Mouse (Mus musculus) spleen, adult 2 months (tissue): ENCODE results near the gene Iqschfp. TPM values are rescaled to one million over a fixed set of nuclear protein-coding genes. Genes with fewer than 3 reads are reported as not detected.

Source experiments
- DNase-seq, 2 experiments: peaks; one replicate each; pipeline versions ENCODE4 v3.0.0 to v3.0.0-alpha.2; 2012 to 2021; ENCODE audit warnings: low spot score in 2 of 2, low read depth in 1 of 2
- H3K27ac ChIP-seq: fragments of 200-500 bp; 2 replicates; pipeline ENCODE4 v1.5.1; 2012; ENCODE audit warnings: low read length, inconsistent platforms; ENCODE audit not compliant: insufficient read depth
- H3K27me3 ChIP-seq: fragments of 200-500 bp; 2 replicates; pipeline ENCODE4 v1.6.1; 2012; ENCODE audit warnings: mild to moderate bottlenecking, moderate library complexity, low read length, inconsistent platforms; ENCODE audit not compliant: control insufficient read depth, insufficient read depth
- H3K36me3 ChIP-seq: fragments of 200-500 bp; 2 replicates; pipeline ENCODE4 v1.6.1; 2012; ENCODE audit warnings: mild to moderate bottlenecking, low read length, inconsistent platforms; ENCODE audit not compliant: control insufficient read depth, insufficient read depth
- H3K4me1 ChIP-seq: fragments of 200-500 bp; 2 replicates; pipeline ENCODE4 v1.6.1; 2011; ENCODE audit warnings: inconsistent platforms; ENCODE audit not compliant: control insufficient read depth, insufficient read depth, insufficient read length
- H3K4me3 ChIP-seq: fragments of 200-500 bp; 2 replicates; pipeline ENCODE4 v1.5.1; 2011; ENCODE audit warnings: mild to moderate bottlenecking, inconsistent platforms; ENCODE audit not compliant: insufficient read depth, insufficient read length; ENCODE audit errors: extremely low read depth
- CTCF ChIP-seq: fragments of 200-500 bp; IDR thresholded peaks from 2 replicates; pipeline ENCODE4 v1.5.1; 2011; ENCODE audit warnings: mild to moderate bottlenecking, inconsistent platforms; ENCODE audit not compliant: insufficient read depth, insufficient read length, insufficient replicate concordance; ENCODE audit errors: extremely low read depth
- POLR2A ChIP-seq: fragments of 200-500 bp; IDR thresholded peaks from 2 replicates; pipeline ENCODE4 v1.6.1; 2011; ENCODE audit warnings: low read depth, low read length, inconsistent platforms
- WGBS: fragments of 180-500 bp; shearing (Covaris S2); methylation state at CpG from one replicate; pipeline ENCODE4 v1.1.7; 2018; 5-methylcytosine and 5-hydroxymethylcytosine counted together
- polyA plus RNA-seq: library from polyadenylated mRNA; depleted of rRNA; stranded (reverse); fragments of >200 nt; gene quantifications from 2 replicates; pipeline ENCODE4 v1.2.3, GENCODE M21; 2012

The Iqschfp gene
- polyA plus RNA-seq, 1 experiment = not detected

DNA sequence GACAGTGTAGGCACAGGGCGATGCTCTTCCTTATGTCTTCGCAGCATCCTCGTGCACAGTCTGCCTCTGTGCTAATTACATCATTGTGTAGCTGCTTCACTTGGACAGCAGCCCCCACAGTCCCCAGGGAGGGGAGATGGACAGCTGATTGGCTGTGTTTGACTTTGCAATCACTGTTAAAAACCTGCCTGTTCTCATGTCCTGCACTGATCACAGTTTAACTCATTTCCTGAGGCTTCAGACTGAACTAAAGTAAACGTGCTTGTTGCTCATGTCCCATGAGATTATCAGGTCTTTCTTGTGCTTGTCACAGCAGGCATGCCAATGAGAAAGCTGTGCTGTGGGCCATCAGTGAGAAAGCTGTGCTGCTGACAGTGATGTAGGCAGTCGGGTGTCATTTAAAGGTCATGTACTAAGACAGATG, 60.5 kb downstream of the Iqschfp start:
- 63% methylated on average over 5 of the region's 5 CpGs for WGBS
- H3K27ac ChIP-seq = no peak overlapping the region

DNA sequence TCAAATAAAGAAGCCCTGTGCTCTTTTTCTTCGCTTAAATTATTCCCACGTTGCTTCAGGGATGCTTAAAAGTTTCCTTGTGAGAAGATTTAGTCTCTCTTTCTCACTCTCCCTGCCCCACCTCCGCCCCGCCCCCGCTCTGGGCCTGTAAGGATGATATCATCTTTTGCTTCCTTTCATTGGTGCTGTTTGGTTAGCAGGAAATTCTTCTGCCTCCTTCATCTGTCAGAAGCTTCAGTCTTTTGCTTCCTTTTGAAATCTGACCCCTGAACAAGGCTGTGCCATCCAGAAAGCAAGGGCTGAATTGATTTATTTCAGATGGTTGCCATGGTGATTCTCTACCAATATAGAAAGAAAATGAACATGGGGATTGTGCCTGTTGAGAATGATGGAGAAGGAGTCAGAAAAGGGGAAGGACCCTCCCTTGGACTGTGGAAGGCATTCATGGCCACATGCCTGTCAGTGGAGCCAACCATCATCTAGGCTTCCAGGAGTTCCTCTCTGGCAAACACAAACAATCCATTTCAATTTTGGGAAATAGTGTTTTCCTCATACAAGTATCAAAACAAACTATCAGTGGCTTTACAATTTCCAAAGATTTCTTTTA, 62.5 kb downstream of the Iqschfp start:
- TF ChIP-seq CTCF (no peak), POLR2A (no peak)

More for the DNA sequence above, 60.5 kb downstream of the Iqschfp start:
- DNase-seq = no peak
- TF ChIP-seq POLR2A = no peak
- no peak for TF ChIP-seq CTCF
- no peak overlapping the region for H3K4me3 ChIP-seq
- H3K27me3 ChIP-seq = no peaks in the 10 kb centered on the region
- no peaks in the 10 kb centered on the region for H3K4me1 ChIP-seq
- H3K36me3 ChIP-seq = no peaks in the 10 kb centered on the region

GRCm38 (mm10) chr3:67959672-67960071, 67.6 kb downstream of the Iqschfp start:
- no peak overlapping the region for H3K4me3 ChIP-seq
- H3K36me3 ChIP-seq = no peaks in the 10 kb centered on the region
- H3K27me3 ChIP-seq = no peaks in the 10 kb centered on the region
- H3K27ac ChIP-seq = no peak overlapping the region
- no peaks in the 10 kb centered on the region for H3K4me1 ChIP-seq
- TF ChIP-seq POLR2A = no peak
- no peak for TF ChIP-seq CTCF
- 85% methylated on average over 7 of the region's 7 CpGs for WGBS
- DNase-seq = no peak

More for the DNA sequence above, 62.5 kb downstream of the Iqschfp start:
- 39% methylated on average over 5 of the region's 5 CpGs for WGBS
- no peaks in the 10 kb centered on the region for H3K4me1 ChIP-seq
- no peak overlapping the region for H3K27ac ChIP-seq
- H3K4me3 ChIP-seq = no peak overlapping the region
- DNase-seq = no peak
- H3K27me3 ChIP-seq = no peaks in the 10 kb centered on the region
- H3K36me3 ChIP-seq = no peaks in the 10 kb centered on the region

GRCm38 (mm10) chr3:67960133-67960532, 68.1 kb downstream of the Iqschfp start:
- Histone ChIP-seq H3K4me3 (no peak overlapping the region), H3K27me3 (no peaks in the 10 kb centered on the region), H3K36me3 (no peaks in the 10 kb centered on the region), H3K27ac (no peak overlapping the region), H3K4me1 (no peaks in the 10 kb centered on the region)
- no peak for TF ChIP-seq POLR2A
- TF ChIP-seq CTCF = no peak
- 67% methylated on average over 3 of the region's 3 CpGs for WGBS
- DNase-seq = no peak

- no peak for DNase-seq
- TF ChIP-seq POLR2A (no peak), CTCF (no peak)
- Histone ChIP-seq H3K4me3 (no peak overlapping the region), H3K27me3 (no peaks in the 10 kb centered on the region), H3K27ac (no peak overlapping the region), H3K4me1 (no peaks in the 10 kb centered on the region), H3K36me3 (no peaks in the 10 kb centered on the region)
These were observed 68.7 kb downstream of the Iqschfp start for GRCm38 (mm10) chr3:67960727-67961126.

GRCm38 (mm10) chr3:67961934-67962639, 70.1 kb downstream of the Iqschfp start:
- Histone ChIP-seq H3K27me3 (no peaks in the 10 kb centered on the region), H3K27ac (no peak overlapping the region), H3K4me1 (no peaks in the 10 kb centered on the region), H3K4me3 (no peak overlapping the region), H3K36me3 (no peaks in the 10 kb centered on the region)
- DNase-seq = no peak
- WGBS = 89% methylated on average over 6 of the region's 6 CpGs
- TF ChIP-seq POLR2A (no peak), CTCF (no peak)
